Mouse (Mus musculus): ENCODE results near the gene Gm10134.

The Gm10134 gene

GRCm38 (mm10) chr2:28533901-28534435 is 28.1 kb downstream of the Gm10134 start:
- no peak for DNase-seq

GRCm38 (mm10) chr2:28534436-28535262 is 28.8 kb downstream of the Gm10134 start:
- DNase-seq = peak; percentile 50 to 67

- no peak for DNase-seq
These were observed 29.3 kb downstream of the Gm10134 start for GRCm38 (mm10) chr2:28535263-28535540.

- DNase-seq = peak; percentile 31 to 42
These were observed 29.8 kb downstream of the Gm10134 start for GRCm38 (mm10) chr2:28535650-28536049.

GRCm38 (mm10) chr2:28536166-28536565 is 30.3 kb downstream of the Gm10134 start:
- DNase-seq = peak; percentile 52 to 67

- DNase-seq = no peak
These were observed 31.1 kb downstream of the Gm10134 start for GRCm38 (mm10) chr2:28536766-28537633.

GRCm38 (mm10) chr2:28537634-28537920 is 31.7 kb downstream of the Gm10134 start:
- no peak for DNase-seq

GRCm38 (mm10) chr2:28537995-28538816 is 32.3 kb downstream of the Gm10134 start:
- DNase-seq = no peak

GRCm38 (mm10) chr2:28538817-28539128 is 32.9 kb downstream of the Gm10134 start:
- DNase-seq = no peak

GRCm38 (mm10) chr2:28539206-28539605 is 33.3 kb downstream of the Gm10134 start:
- DNase-seq = peak; percentile 71 to 82

- no peak for DNase-seq
These were observed 34.1 kb downstream of the Gm10134 start for GRCm38 (mm10) chr2:28539949-28540348.

GRCm38 (mm10) chr2:28540587-28541227 is 34.8 kb downstream of the Gm10134 start:
- no peak for DNase-seq

GRCm38 (mm10) chr2:28543894-28544293 is 38.0 kb downstream of the Gm10134 start:
- DNase-seq = no peak

GRCm38 (mm10) chr2:28545976-28546375 is 40.1 kb downstream of the Gm10134 start:
- DNase-seq = no peak

GRCm38 (mm10) chr2:28546560-28546959 is 40.7 kb downstream of the Gm10134 start:
- DNase-seq = no peak

GRCm38 (mm10) chr2:28547237-28548172 is 41.6 kb downstream of the Gm10134 start:
- peak; percentile 90 for DNase-seq

- DNase-seq = no peak
These were observed 43.3 kb downstream of the Gm10134 start for GRCm38 (mm10) chr2:28549157-28549556.

- no peak for DNase-seq
These were observed 46.4 kb downstream of the Gm10134 start for GRCm38 (mm10) chr2:28552301-28552700.
